Mouse (Mus musculus): ENCODE results near the gene Gpr107.

GRCm38 (mm10) chr2:31170164-31170563 is 18.0 kb downstream of the Gpr107 start:
- no peak for TF ChIP-seq CTCF (IDR thresholded peaks at IDR 0.05; ENCODE audit: low read depth, low read length)
- no peak for TF ChIP-seq POLR2A (IDR thresholded peaks at IDR 0.05; ENCODE audit: extremely low read depth, insufficient read depth, low read length)

Measured in liver, adult 2 months (tissue).